Mouse (Mus musculus): Measurements from ENCODE around the gene Chst14.

Gene Chst14

GRCm38 (mm10) chr2:118906118-118906492, 20.2 kb upstream of the Chst14 start:
- DNase-seq: no peak

- DNase-seq: no peak
These were observed 18.5 kb upstream of the Chst14 start for GRCm38 (mm10) chr2:118907781-118908180.

DNA sequence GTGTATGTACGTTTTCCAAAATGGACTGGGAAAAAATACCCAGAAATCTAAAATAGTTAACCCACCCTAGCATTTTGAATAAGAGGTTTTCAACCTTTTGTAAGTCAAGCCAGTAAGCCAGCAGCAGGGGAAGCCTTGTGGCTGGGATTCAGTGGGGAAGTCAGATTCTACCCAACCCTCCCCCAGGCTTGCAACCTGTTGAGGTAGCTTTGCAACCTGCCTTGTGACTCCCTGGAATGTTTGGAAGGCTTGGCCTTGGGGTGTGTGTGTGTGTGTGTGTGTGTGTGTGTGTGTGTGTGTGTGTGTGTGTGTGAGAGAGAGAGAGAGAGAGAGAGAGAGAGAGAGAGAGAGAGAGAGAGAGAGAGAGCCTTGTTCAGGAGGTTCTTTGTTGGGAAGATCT, 17.1 kb upstream of the Chst14 start:
- no peak for DNase-seq

DNA sequence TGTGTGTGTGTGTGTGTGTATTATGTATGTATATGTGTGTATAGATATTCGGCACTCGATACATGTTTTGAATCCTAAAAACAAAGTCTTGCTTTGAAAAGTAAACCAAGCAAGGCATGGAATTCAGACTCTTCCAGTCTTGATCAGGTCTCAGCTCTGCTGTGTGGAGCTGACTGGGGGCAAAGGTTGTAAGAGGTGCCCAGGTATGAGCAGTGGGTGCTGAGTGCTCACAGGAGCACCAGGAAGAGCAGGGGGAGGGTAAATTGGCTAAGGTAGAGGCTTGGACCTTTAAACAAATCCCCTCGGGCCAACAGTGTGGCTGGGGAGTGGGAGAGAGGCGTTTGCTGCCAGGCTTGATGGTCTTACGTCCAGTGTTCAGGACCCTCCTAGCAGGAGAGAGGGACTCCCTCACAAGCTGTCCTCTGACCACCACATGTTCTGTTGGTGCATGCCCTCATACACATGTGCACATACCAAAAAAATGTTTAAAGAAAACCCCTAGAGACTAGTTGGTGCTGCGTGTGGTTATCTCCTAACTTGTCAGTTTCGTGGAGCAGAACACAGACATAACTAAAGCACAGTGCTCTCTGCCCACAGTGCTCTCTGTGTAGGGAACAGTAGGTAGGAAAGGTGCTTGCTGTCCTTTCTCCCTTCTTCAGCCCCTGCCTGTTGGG, 15.6 kb upstream of the Chst14 start:
- DNase-seq: no peak

DNA sequence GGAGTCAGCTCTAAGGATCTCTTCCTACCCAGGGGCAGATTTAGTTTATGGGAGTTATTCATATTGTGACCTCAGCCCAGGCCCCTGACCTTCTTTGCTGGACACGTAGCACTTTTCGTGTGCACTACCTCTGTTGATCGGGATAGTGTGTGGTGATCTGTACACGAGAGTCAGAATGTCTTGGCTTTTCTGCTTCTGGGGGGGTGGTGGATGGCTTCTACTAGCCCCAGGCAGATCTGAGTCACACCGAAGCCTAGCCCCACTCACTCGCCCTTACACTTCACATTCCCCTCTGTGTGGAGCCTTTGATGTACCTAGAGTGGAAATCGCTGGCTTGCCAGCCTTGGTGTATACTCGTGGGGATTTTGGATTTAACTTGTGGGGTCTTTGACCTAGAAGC, 13.6 kb upstream of the Chst14 start:
- no peak for DNase-seq

- no peak for DNase-seq
These were observed 12.6 kb upstream of the Chst14 start for GRCm38 (mm10) chr2:118913551-118914276.

GRCm38 (mm10) chr2:118914685-118915084, 11.6 kb upstream of the Chst14 start:
- DNase-seq: no peak

GRCm38 (mm10) chr2:118916436-118916835, 9.9 kb upstream of the Chst14 start:
- no peak for DNase-seq

- DNase-seq: no peak
These were observed 7.8 kb upstream of the Chst14 start for GRCm38 (mm10) chr2:118918543-118918942.

DNA sequence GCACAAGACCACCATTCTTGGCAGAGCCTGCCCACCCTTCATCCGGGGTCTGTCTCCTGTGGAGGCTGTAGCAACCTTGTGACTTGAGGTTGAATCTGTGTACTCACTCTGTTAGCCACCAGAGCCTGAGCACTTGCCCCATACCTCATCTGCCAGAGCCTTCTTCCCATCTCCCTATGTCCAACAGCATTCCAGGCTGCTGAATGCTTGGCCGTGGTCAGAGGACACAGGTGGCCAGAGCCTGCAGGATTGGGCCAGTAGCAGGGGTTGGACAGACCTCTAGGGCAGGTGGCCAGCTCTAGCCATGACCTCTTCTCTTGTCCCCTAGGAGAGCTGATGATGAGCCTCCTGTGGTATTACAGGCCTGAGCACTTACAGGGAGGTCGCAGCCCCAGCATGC, 5.9 kb upstream of the Chst14 start:
- DNase-seq: no peak

DNA sequence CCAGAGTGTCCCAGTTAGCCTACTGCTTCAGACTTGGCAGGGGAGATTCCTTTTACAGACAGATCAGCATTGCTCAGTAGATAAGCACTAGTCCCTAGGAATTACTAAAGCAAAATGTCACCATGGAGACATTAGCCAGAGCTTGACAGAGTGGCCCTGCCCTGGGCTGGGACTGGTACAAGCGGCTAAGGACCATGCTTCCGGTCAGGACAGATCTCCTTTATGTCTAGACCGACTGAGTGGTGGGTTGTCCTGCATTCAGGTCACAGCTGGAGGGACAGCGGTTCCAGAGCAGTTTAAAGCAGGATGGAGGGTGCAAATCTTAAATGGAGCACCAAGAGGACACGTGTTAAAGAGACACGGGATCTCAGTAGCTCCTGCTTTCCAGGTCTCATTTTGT, 344 bp upstream of the Chst14 start:
- DNase-seq: no peak

- no peak for DNase-seq
These were observed 873 bp downstream of the Chst14 start for GRCm38 (mm10) chr2:118926998-118927739.

- no peak for DNase-seq
These were observed 15.0 kb downstream of the Chst14 start for GRCm38 (mm10) chr2:118941341-118941740.

GRCm38 (mm10) chr2:118943232-118943631, 16.9 kb downstream of the Chst14 start:
- DNase-seq: no peak

DNA sequence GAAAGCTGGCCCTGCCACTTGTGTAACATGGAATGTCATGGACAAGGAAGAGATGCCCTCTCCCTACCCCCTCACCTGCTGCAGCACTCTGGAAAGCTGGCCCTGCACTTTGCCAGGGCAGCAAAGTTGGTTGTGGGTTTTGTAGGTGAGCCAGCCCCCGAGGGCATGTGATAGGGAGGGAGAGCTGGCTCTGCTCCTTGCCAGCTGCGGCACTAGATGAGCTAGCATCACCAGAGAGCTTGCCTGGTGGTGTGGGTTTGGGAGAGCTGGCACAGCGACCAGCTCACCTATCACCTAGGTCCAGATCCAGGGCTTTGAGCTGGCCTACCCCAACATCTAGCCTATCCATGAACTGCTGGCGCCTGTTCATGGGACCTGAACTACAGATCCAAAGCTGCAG, 22.5 kb downstream of the Chst14 start:
- no peak for DNase-seq

DNA sequence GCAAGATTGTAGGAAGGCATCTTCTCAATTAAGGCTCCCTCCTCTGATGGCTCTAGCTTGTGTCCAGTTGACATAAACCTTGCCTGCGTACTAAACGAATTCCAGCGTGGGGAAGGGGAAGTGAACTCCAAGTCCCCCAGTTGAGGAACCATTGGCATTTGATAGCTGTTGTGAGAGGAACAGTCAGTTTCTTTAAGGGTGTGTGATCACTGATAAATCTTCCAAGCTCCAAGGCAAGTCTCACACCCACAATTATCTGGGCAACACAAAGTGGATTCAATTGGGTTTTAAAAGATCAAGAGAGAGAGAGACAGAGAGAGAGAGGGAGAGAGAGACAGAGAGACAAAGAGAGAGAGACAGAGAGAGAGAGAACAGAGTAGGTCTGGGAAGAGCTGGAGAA, 23.4 kb downstream of the Chst14 start:
- no peak for DNase-seq

DNA sequence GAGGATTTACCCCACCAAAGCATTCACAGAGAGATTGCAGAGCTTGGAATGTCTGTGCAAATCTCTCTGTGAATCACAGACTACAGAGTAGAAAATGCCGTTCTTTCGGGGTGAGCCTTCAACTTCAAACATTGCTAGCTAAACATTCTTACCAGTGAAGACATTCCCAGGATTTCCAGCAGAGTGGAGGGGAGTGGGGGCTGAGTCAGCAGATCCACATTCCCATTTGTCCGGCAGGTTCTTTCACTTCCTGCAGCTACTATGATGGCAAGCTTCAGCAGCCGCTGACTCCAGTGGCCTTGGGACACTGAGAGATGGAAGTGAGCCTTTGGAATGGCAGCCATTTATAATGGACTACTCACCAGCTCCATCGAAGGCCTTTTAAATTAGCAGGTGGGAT, 30.2 kb downstream of the Chst14 start:
- DNase-seq: no peak

DNA sequence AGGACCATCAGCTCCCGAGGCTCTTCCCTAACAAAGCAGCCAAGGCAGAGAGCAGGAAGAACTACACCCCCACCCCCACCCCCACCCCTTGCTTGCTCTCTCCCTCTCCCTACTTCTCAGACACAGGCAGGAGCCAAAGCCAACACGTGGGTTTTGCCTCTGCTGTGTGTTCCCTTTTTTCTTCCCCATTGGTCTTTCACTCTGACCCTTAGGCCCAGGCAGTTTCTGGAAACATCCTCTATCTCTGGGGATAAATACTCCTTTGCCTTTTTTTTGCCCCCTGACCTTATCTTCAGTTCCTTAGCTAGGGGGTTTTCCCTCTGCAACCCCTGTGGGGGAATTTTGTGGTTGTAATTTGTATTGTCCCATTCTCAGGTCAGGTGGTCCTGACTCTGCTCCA, 33.3 kb downstream of the Chst14 start:
- DNase-seq: no peak

GRCm38 (mm10) chr2:118960413-118960812, 34.1 kb downstream of the Chst14 start:
- DNase-seq: no peak

DNA sequence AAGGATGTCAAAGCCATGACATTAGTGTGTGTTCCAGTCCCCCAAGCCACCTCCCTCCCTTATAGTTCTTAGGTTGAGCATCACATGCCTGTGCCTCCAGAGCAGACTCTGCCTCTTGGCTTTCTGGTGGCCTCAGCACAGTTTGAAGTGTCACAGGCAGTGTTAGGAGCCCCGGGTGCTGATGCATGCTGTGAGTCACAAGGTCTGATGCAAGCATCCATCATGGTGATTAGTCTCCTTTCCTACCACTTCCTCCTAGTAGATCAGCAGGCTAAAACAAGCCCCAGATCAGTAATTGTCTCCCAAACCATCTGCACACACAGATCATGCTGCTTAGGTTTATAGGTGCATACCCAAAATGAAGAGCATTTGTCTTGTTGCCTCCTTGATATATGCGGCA, 35.2 kb downstream of the Chst14 start:
- DNase-seq: no peak

- DNase-seq: no peak
These were observed 36.8 kb downstream of the Chst14 start for GRCm38 (mm10) chr2:118963007-118963675.

- no peak for DNase-seq
These were observed 37.3 kb downstream of the Chst14 start for GRCm38 (mm10) chr2:118963676-118964012.

DNA sequence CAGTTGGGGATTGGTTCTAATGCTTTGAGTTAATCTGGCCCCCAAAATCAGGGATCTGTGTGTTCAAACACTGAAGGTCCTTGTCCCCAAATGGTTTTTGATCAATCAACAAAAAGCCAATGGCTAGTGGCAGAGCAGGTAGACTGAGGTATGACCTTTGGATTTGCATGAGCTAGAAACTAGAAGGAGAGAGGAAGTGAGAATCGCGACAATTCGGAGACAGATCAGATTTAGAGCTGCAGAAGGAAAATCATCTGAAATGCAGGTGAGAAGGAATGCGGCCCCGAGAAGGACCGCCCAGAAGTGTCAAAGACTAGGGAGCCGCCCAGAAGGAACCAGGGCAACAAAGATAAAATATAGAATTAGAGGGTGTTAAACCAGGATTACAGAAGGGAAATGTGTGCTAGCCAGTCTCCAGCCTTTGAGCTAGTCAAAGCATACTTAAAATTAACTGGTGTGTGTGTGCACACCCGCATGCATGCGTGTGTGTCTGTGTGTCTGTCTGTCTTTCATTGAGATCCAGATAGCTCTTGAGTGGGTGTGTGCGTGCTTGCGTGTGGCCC, 43.4 kb downstream of the Chst14 start:
- DNase-seq: no peak
